Mouse (Mus musculus): Measurements from ENCODE around the gene Dppa2. TPM values are rescaled to one million over a fixed set of nuclear protein-coding genes. Genes with fewer than 3 reads are reported as not detected.

Gene Dppa2
- polyA plus RNA-seq (2012; fragmentation: generic; extraction: Trizol), result under 1 TPM in 1 of 2 experiments, not detected in 1; 0.02 TPM

GRCm38 (mm10) chr16:48303509-48303908, at the start of gene Dppa2:
Dppa2 (plus strand) TSS chr16:48303908.

GRCm38 (mm10) chr16:48283517-48283916, 20.2 kb upstream of the Dppa2 start, which contains the start of gene Dppa4:
Dppa4 (plus strand) TSS chr16:48283733.

Other genes with a start within 250 kb of the Dppa2 start
- gene Dppa4, start 20.2 kb upstream of the Dppa2 start, polyA plus RNA-seq (2012; fragmentation: generic; extraction: Trizol), result under 1 TPM; 0.01 to 0.41 TPM
- gene Gm5485, start 108.5 kb downstream of the Dppa2 start, polyA plus RNA-seq (2012; fragmentation: generic; extraction: Trizol), result not detected
- not detected for gene Morc1, start 127.3 kb downstream of the Dppa2 start, polyA plus RNA-seq (2012; fragmentation: generic; extraction: Trizol)